Mouse (Mus musculus): ENCODE measurements around the gene Tnpo1.

- no peak for TF ChIP-seq CTCF (IDR thresholded peaks at IDR 0.05; ENCODE audit: low read depth)
- TF ChIP-seq EP300 (optimal IDR thresholded peaks at IDR 0.05): no peak
Measured at GRCm38 (mm10) chr13:98920300-98920699, 5.9 kb downstream of the Tnpo1 start.

Data from stomach, postnatal 0 days (tissue).